Mouse (Mus musculus) liver, adult 2 months (tissue): ENCODE measurements around the gene Ndrg2.

Source experiments
- CTCF ChIP-seq: fragments of 200-500 bp; IDR thresholded peaks from 2 replicates; pipeline ENCODE4 v1.5.1; 2011; ENCODE audit warnings: low read depth, low read length, control low read depth
- POLR2A ChIP-seq: fragments of 200-500 bp; IDR thresholded peaks from 2 replicates; pipeline ENCODE4 v1.6.1; 2011; ENCODE audit warnings: low read length, control low read depth; ENCODE audit not compliant: insufficient read depth; ENCODE audit errors: extremely low read depth

DNA sequence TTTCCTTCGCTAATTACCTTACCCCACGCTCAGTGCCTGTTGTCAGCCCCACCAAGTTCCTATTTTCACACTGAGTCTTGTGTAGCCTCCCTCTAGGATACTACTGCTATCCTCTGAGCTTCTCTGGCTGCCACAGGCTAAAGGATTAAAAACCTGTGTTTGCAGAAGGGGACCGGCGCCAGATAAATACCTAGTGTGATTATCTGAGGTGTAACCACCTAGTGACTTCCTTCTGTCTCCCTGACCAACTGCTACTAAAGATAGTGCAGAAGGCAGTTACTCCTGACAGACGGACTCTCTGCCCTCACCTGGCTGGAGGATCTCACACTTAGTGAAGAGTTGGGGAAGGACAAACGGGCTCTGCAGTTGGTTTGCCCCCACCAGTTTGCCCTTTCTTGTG is 17.9 kb downstream of the Ndrg2 start:
- no peak for TF ChIP-seq CTCF
- TF ChIP-seq POLR2A: no peak
